8 mouse cellular contexts compared by ENCODE assay signal in genomic region chr11:114843818-114844463, GRCm38 (mm10). TPM values are rescaled to one million over a fixed set of nuclear protein-coding genes. Genes with fewer than 3 reads are reported as not detected.
DNase-seq lines count a peak whose midpoint lies in the region; TF ChIP-seq lines count a peak whose summit lies in the region.

No protein-coding gene starts in this region.

- no peak for TF ChIP-seq POLR2A in kidney, adult 2 months (IDR thresholded peaks at IDR 0.05; ENCODE audit: low read depth, low read length)

- no peak for TF ChIP-seq CTCF in kidney, adult 2 months (conservative IDR thresholded peaks at IDR 0.05; ENCODE audit: insufficient read depth, insufficient read length, low read depth, low read length)

- H3K27me3 ChIP-seq in kidney, adult 2 months (replicated peaks; ENCODE audit: control insufficient read depth, insufficient read depth, low read length) = no peaks in the 10 kb centered on the region

- H3K4me1 ChIP-seq in kidney, adult 2 months (ENCODE audit: control insufficient read depth, insufficient read depth, low read length) = peaks cover 12% of the 10 kb centered on the region

- no peak for DNase-seq in kidney, adult 2 months
- no peak for DNase-seq in kidney, adult 9 months
- peak; percentile 53 for DNase-seq in embryo, embryonic 9.5 days (ENCODE audit: extremely low spot score)
- DNase-seq in heart, postnatal 10 days = peak; percentile 68 to 76
- DNase-seq in lung, postnatal 4 days = peak; percentile 21 to 61
- no peak for DNase-seq in cerebellum, postnatal 25 days
- no peak for DNase-seq in left cerebral cortex, postnatal 25 days (ENCODE audit: low spot score in 2 of 2)
- DNase-seq in thymus, postnatal 36 days = no peak

- H3K4me3 ChIP-seq in kidney, adult 2 months (ENCODE audit: insufficient read depth, low read depth, low read length) = no peak overlapping the region

- H3K36me3 ChIP-seq in kidney, adult 2 months (ENCODE audit: control insufficient read depth, insufficient read depth, low read length) = no peaks in the 10 kb centered on the region

- WGBS in kidney, adult 2 months = 46% methylated on average over 8 of the region's 8 CpGs

- intact Hi-C loops in heart, postnatal 10 days (cut with DNase I) = no loop called here
- intact Hi-C loops in left cerebral cortex, postnatal 25 days (cut with DNase I) = no loop called here

- 0 out of 2 replicates have a peak overlapping the region, but pooled peaks have one; percentile 48 for H3K27ac ChIP-seq in kidney, adult 2 months (ENCODE audit: insufficient read depth, low read depth, low read length)

RNA-seq across cellular contexts. Expression of gene Gprc5c, which starts 7.0 kb away (rescaled TPM):
- polyA plus RNA-seq in kidney, adult 2 months (2012; rRNA removed) = 241 and 285 TPM in 2 replicates
- 10 to 100 TPM; 12.9 to 18.1 TPM for total RNA-seq in heart, postnatal 10 days (2021)
- total RNA-seq in left cerebral cortex, postnatal 25 days (2021) = 1 to 10 TPM; 4.2 to 6.4 TPM

RNA-seq across cellular contexts. Expression of gene Gpr142, which starts 45.2 kb away (rescaled TPM):
- polyA plus RNA-seq in kidney, adult 2 months (2012; rRNA removed) = not detected in 2 replicates
- not detected for total RNA-seq in heart, postnatal 10 days (2021)
- total RNA-seq in left cerebral cortex, postnatal 25 days (2021) = not detected

RNA-seq across cellular contexts. Expression of gene Cd300a, which starts 45.9 kb away (rescaled TPM):
- polyA plus RNA-seq in kidney, adult 2 months (2012; rRNA removed) = 0.61 and 0.91 TPM in 2 replicates
- total RNA-seq in heart, postnatal 10 days (2021) = under 1 TPM; 0.96 to 0.99 TPM
- under 1 TPM; 0.37 to 0.55 TPM for total RNA-seq in left cerebral cortex, postnatal 25 days (2021)

RNA-seq across cellular contexts. Expression of gene Btbd17, which starts 48.2 kb away (rescaled TPM):
- 0.12 and 0.13 TPM in 2 replicates for polyA plus RNA-seq in kidney, adult 2 months (2012; rRNA removed)
- total RNA-seq in heart, postnatal 10 days (2021) = under 1 TPM in 1 of 2 experiments, not detected in 1; 0.32 TPM
- total RNA-seq in left cerebral cortex, postnatal 25 days (2021) = 10 to 100 TPM; 35.6 to 39.8 TPM

Comparison
In these comparisons a context has a peak if more than half of its experiments do, and no peak if none do; other contexts are left out.
1. DNase-seq: peak in embryo, embryonic 9.5 days (single experiment), heart, postnatal 10 days (2 of 2) and lung, postnatal 4 days (2 of 2); none in kidney, adult 2 months (single experiment), kidney, adult 9 months (single experiment), cerebellum, postnatal 25 days (0 of 2), left cerebral cortex, postnatal 25 days (0 of 2) and thymus, postnatal 36 days (0 of 2).